Comparison of ENCODE assay signal across 8 mouse cellular contexts in genomic region chr2:32096122-32096420, GRCm38 (mm10). TPM values are rescaled to one million over a fixed set of nuclear protein-coding genes. Genes with fewer than 3 reads are reported as not detected.
DNase-seq lines count a peak whose midpoint lies in the region; ATAC-seq and TF ChIP-seq lines count a peak whose summit lies in the region.

No protein-coding gene starts in this region.

- H3K4me2 ChIP-seq in heart, embryonic 12.5 days, result peak overlapping the region; percentile 78
- H3K4me2 ChIP-seq in midbrain, embryonic 12.5 days (replicated peaks), result peak overlapping the region; percentile 57

- H3K27me3 ChIP-seq in heart, embryonic 12.5 days (replicated peaks), result no peaks in the 10 kb centered on the region
- H3K27me3 ChIP-seq in cerebellum, adult 2 months (ENCODE audit: control insufficient read depth, insufficient read depth, low read length), result no peaks in the 10 kb centered on the region
- no peaks in the 10 kb centered on the region for H3K27me3 ChIP-seq in hindbrain, embryonic 10.5 days (ENCODE audit: insufficient read depth, poor library complexity, severe bottlenecking)
- H3K27me3 ChIP-seq in midbrain, embryonic 12.5 days, result peaks cover 7% of the 10 kb centered on the region; the same call in 1 of the 2 replicates

- H3K36me3 ChIP-seq in heart, embryonic 12.5 days, result peaks cover 22% of the 10 kb centered on the region
- peaks cover 5% of the 10 kb centered on the region; the same call in 1 of the 2 replicates for H3K36me3 ChIP-seq in hindbrain, embryonic 10.5 days
- H3K36me3 ChIP-seq in midbrain, embryonic 12.5 days, result 0 out of 2 replicates have a peak, but pooled peaks cover 8% of the 10 kb centered on the region

- ATAC-seq in heart, embryonic 12.5 days (ENCODE audit: insufficient number of reproducible peaks, low FRiP score), result peak; percentile 5; the same call in 1 of the 2 replicates
- ATAC-seq in midbrain, embryonic 12.5 days (ENCODE audit: low FRiP score, low read depth), result 0 out of 2 replicates have a peak, but pooled peaks have one; percentile 3

- no peak for DNase-seq in heart, adult 9 months (ENCODE audit: low spot score in 2 of 2)
- DNase-seq in cerebellum, adult 2 months, result peak; percentile 80 to 82
- DNase-seq in hindbrain, embryonic 10.5 days (ENCODE audit: low spot score), result no peak
- DNase-seq in left cerebral cortex, adult 11 months (ENCODE audit: low spot score), result no peak
- DNase-seq in kidney, adult 11 months, result no peak
- DNase-seq in c-Kit-positive CD71-positive TER-119-positive erythroid progenitor cells, embryonic 14.5 days (ENCODE audit: low spot score), result no peak

- peak overlapping the region; percentile 86 for H3K9ac ChIP-seq in heart, embryonic 12.5 days
- H3K9ac ChIP-seq in midbrain, embryonic 12.5 days (replicated peaks), result peak overlapping the region; percentile 60

- no peak for TF ChIP-seq CTCF in cerebellum, adult 2 months (IDR thresholded peaks at IDR 0.05; ENCODE audit: borderline replicate concordance, insufficient read depth, low read depth, low read length)

- H3K27ac ChIP-seq in heart, embryonic 12.5 days (ENCODE audit: poor library complexity, severe bottlenecking), result peak overlapping the region; percentile 68
- peak overlapping the region; percentile 88 for H3K27ac ChIP-seq in cerebellum, adult 2 months (ENCODE audit: insufficient read depth, low read length)
- H3K27ac ChIP-seq in hindbrain, embryonic 10.5 days, result peak overlapping the region; percentile 89
- H3K27ac ChIP-seq in midbrain, embryonic 12.5 days (replicated peaks), result peak overlapping the region; percentile 63; the same call in 1 of the 2 replicates

- H3K4me1 ChIP-seq in heart, embryonic 12.5 days (replicated peaks), result peaks cover 23% of the 10 kb centered on the region
- peaks cover 13% of the 10 kb centered on the region for H3K4me1 ChIP-seq in cerebellum, adult 2 months (ENCODE audit: control insufficient read depth, insufficient read depth, low read length)
- H3K4me1 ChIP-seq in hindbrain, embryonic 10.5 days (replicated peaks), result peaks cover 24% of the 10 kb centered on the region
- H3K4me1 ChIP-seq in midbrain, embryonic 12.5 days, result peaks cover 14% of the 10 kb centered on the region

- WGBS in heart, embryonic 12.5 days, result 81% methylated on average over 10 of the region's 10 CpGs
- WGBS in cerebellum, adult 2 months, result 6% methylated on average over 10 of the region's 10 CpGs
- WGBS in hindbrain, embryonic 10.5 days, result 87% methylated on average over 10 of the region's 10 CpGs
- 79% methylated on average over 10 of the region's 10 CpGs for WGBS in midbrain, embryonic 12.5 days

- TF ChIP-seq POLR2A in cerebellum, adult 2 months (IDR thresholded peaks at IDR 0.05; ENCODE audit: borderline replicate concordance, insufficient read depth, low read length), result peak; percentile 33; the same call in 1 of the 2 replicates

- peak overlapping the region; percentile 50 for H3K4me3 ChIP-seq in heart, embryonic 12.5 days
- H3K4me3 ChIP-seq in cerebellum, adult 2 months (replicated peaks; ENCODE audit: insufficient read depth, low read depth, low read length), result peak overlapping the region; percentile 87
- peak overlapping the region; percentile 44 for H3K4me3 ChIP-seq in hindbrain, embryonic 10.5 days
- peak overlapping the region; percentile 39 for H3K4me3 ChIP-seq in midbrain, embryonic 12.5 days

- peaks cover 3% of the 10 kb centered on the region; the same call in 1 of the 2 replicates for H3K9me3 ChIP-seq in heart, embryonic 12.5 days (replicated peaks)
- peaks cover 3% of the 10 kb centered on the region; the same call in 1 of the 2 replicates for H3K9me3 ChIP-seq in hindbrain, embryonic 10.5 days
- H3K9me3 ChIP-seq in midbrain, embryonic 12.5 days, result 0 out of 2 replicates have a peak, but pooled peaks cover 5% of the 10 kb centered on the region

RNA-seq across cellular contexts. Expression of gene Plpp7, which starts 0.7 kb away (rescaled TPM):
- polyA plus RNA-seq in heart, embryonic 12.5 days (2016; fragmentation: Nextera tagmentation; extraction: Ambion mirVana), result 11.4 and 13.6 TPM in 2 replicates
- polyA plus RNA-seq in cerebellum, adult 2 months (2012; rRNA removed), result 41.3 and 45.0 TPM in 2 replicates
- polyA plus RNA-seq in hindbrain, embryonic 10.5 days (2016; fragmentation: Nextera tagmentation; extraction: Ambion mirVana), result 7.6 and 7.9 TPM in 2 replicates
- 8.4 and 9.9 TPM in 2 replicates for polyA plus RNA-seq in midbrain, embryonic 12.5 days (2016; fragmentation: Nextera tagmentation; extraction: Ambion mirVana)

RNA-seq across cellular contexts. Expression of gene Fam78a, which starts 11.4 kb away (rescaled TPM):
- 48.1 and 50.7 TPM in 2 replicates for polyA plus RNA-seq in heart, embryonic 12.5 days (2016; fragmentation: Nextera tagmentation; extraction: Ambion mirVana)
- 4.2 and 4.4 TPM in 2 replicates for polyA plus RNA-seq in cerebellum, adult 2 months (2012; rRNA removed)
- 1.5 and 2.2 TPM in 2 replicates for polyA plus RNA-seq in hindbrain, embryonic 10.5 days (2016; fragmentation: Nextera tagmentation; extraction: Ambion mirVana)
- 0.79 and 0.97 TPM in 2 replicates for polyA plus RNA-seq in midbrain, embryonic 12.5 days (2016; fragmentation: Nextera tagmentation; extraction: Ambion mirVana)

RNA-seq across cellular contexts. Expression of gene Prrc2b, which starts 54.8 kb away (rescaled TPM):
- 54.7 and 66.5 TPM in 2 replicates for polyA plus RNA-seq in heart, embryonic 12.5 days (2016; fragmentation: Nextera tagmentation; extraction: Ambion mirVana)
- polyA plus RNA-seq in cerebellum, adult 2 months (2012; rRNA removed), result 88.9 and 95.6 TPM in 2 replicates
- polyA plus RNA-seq in hindbrain, embryonic 10.5 days (2016; fragmentation: Nextera tagmentation; extraction: Ambion mirVana), result 55.6 and 68.9 TPM in 2 replicates
- 99.1 and 121 TPM in 2 replicates for polyA plus RNA-seq in midbrain, embryonic 12.5 days (2016; fragmentation: Nextera tagmentation; extraction: Ambion mirVana)

Comparison
In these comparisons a context has a peak if more than half of its experiments do, and no peak if none do; other contexts are left out.
1. DNase-seq: peak in cerebellum, adult 2 months (2 of 2); none in heart, adult 9 months (0 of 2), hindbrain, embryonic 10.5 days (single experiment), left cerebral cortex, adult 11 months (single experiment), kidney, adult 11 months (single experiment) and c-Kit-positive CD71-positive TER-119-positive erythroid progenitor cells, embryonic 14.5 days (single experiment).
2. Peak in every context shown above with its lines, with median percentiles within 50 percentile points of each other: H3K27ac ChIP-seq and H3K4me3 ChIP-seq.